Mouse (Mus musculus) heart, embryonic 15.5 days (tissue): ENCODE results near the gene Cntfr. TPM values are rescaled to one million over a fixed set of nuclear protein-coding genes. Genes with fewer than 3 reads are reported as not detected.

Source experiments
- ATAC-seq: fragments of 200-750 bp; cut with Nextera tagmentation; replicated peaks from 2 replicates; pipeline ENCODE4 v1.8.0; 2017; ENCODE audit warnings: low read depth, moderate TSS enrichment; ENCODE audit not compliant: insufficient number of reproducible peaks, insufficient read depth, low FRiP score
- H3K27ac ChIP-seq: fragments of 300-500 bp; sonication (generic); 2 replicates; pipeline ENCODE4 v1.5.1; 2015; ENCODE audit warnings: mild to moderate bottlenecking, inconsistent platforms
- H3K27me3 ChIP-seq: fragments of 300-500 bp; sonication (generic); 2 replicates; pipeline ENCODE4 v1.6.1; 2015; ENCODE audit warnings: inconsistent platforms
- H3K36me3 ChIP-seq: fragments of 300-500 bp; sonication (generic); 2 replicates; pipeline ENCODE4 v1.6.1; 2015; ENCODE audit warnings: mild to moderate bottlenecking, inconsistent platforms
- H3K4me1 ChIP-seq: fragments of 300-500 bp; sonication (generic); replicated peaks from 2 replicates; pipeline ENCODE4 v1.6.1; 2015; ENCODE audit warnings: inconsistent platforms
- H3K4me2 ChIP-seq: fragments of 300-500 bp; sonication (generic); 2 replicates; pipeline ENCODE4 v1.6.1; 2015; ENCODE audit warnings: inconsistent platforms, mild to moderate bottlenecking, moderate library complexity
- H3K4me3 ChIP-seq: fragments of 300-500 bp; sonication (generic); 2 replicates; pipeline ENCODE4 v1.5.1; 2015; ENCODE audit warnings: mild to moderate bottlenecking, inconsistent platforms
- H3K9ac ChIP-seq: fragments of 300-500 bp; sonication (generic); 2 replicates; pipeline ENCODE4 v1.6.1; 2015; ENCODE audit warnings: mild to moderate bottlenecking, inconsistent platforms
- H3K9me3 ChIP-seq: fragments of 300-500 bp; sonication (generic); replicated peaks from 2 replicates; pipeline ENCODE4 v1.6.1; 2016; ENCODE audit warnings: inconsistent platforms
- WGBS: fragments of 180-500 bp; shearing (Covaris S2); methylation state at CpG from one replicate; pipeline ENCODE4 v1.1.7; 2015; ENCODE audit warnings: mixed read lengths; 5-methylcytosine and 5-hydroxymethylcytosine counted together
- polyA plus RNA-seq: library from polyadenylated mRNA; unstranded; fragments of >200 nt; fragmentation: Nextera tagmentation; extraction: Ambion mirVana; gene quantifications from 2 replicates; pipeline ENCODE4 v1.2.1, GENCODE M21; 2015

Cntfr gene
- polyA plus RNA-seq, 1 experiment from 2014 or later, result 2.0 TPM

GRCm38 (mm10) chr4:41676248-41677005 lies 20.5 kb downstream of the Cntfr start:
- Histone ChIP-seq H3K9me3 (no peaks in the 10 kb centered on the region), H3K36me3 (no peaks in the 10 kb centered on the region), H3K4me1 (peaks cover 67% of the 10 kb centered on the region), H3K4me2 (no peak overlapping the region), H3K27me3 (peaks cover 29% of the 10 kb centered on the region), H3K9ac (no peak overlapping the region), H3K27ac (peak overlapping the region; percentile 31; the same call in 1 of the 2 replicates), H3K4me3 (no peak overlapping the region)
- ATAC-seq, result no peak
- 37% methylated on average over 17 of the region's 17 CpGs for WGBS

DNA sequence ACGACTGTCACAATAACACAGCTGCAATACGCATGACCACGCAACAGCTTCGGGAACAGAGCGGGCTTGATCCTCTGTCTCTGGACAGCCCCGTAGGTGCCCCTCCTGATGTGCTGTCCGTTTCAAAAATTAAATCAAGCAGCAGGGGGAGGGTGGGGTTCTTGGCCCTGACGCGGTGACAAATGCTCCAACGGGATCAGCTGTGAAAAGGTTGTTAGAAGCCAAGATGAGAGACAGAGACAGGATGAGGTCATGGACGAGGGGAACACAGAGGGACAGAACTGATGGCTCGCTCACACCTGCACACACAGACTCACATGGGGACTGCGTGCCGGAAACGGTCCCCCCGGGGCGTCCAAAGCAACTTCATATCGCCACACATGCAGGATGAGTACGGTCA lies 23.7 kb downstream of the Cntfr start:
- 60% methylated on average over 19 of the region's 19 CpGs for WGBS

DNA sequence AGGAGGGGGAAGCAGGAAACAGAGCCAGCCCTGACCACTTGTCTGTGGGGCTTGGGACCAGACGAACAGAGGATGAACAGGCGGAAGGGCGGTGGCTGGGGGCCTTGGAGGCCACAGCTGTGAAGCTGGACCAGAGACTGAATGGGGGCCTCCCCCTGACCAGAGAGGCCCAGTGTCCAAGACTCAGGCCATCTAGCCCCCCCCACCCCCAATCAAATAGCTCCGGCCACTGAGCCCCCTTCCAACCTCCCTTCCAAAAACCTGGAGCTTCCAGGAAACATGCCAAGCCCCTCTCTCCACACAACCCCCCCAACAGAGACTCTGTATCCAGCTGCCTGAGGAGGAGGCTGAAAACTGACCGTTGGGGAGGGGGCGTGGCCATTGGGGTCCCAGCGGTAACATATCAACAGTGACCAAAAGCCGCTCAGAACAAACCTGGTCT lies 24.3 kb downstream of the Cntfr start:
- Histone ChIP-seq H3K9me3 (no peaks in the 10 kb centered on the region), H3K4me2 (0 out of 2 replicates have a peak overlapping the region, but pooled peaks have one; percentile 12), H3K27me3 (peaks cover 28% of the 10 kb centered on the region), H3K4me3 (no peak overlapping the region), H3K4me1 (peaks cover 35% of the 10 kb centered on the region), H3K27ac (no peak overlapping the region), H3K9ac (no peak overlapping the region), H3K36me3 (no peaks in the 10 kb centered on the region)
- no peak for ATAC-seq
- 33% methylated on average over 8 of the region's 8 CpGs for WGBS

More for the DNA sequence above, 23.7 kb downstream of the Cntfr start:
- Histone ChIP-seq H3K9me3 (no peaks in the 10 kb centered on the region), H3K9ac (no peak overlapping the region), H3K27ac (no peak overlapping the region), H3K4me1 (peaks cover 41% of the 10 kb centered on the region), H3K4me3 (no peak overlapping the region), H3K4me2 (no peak overlapping the region), H3K27me3 (peaks cover 30% of the 10 kb centered on the region), H3K36me3 (no peaks in the 10 kb centered on the region)
- no peak for ATAC-seq

DNA sequence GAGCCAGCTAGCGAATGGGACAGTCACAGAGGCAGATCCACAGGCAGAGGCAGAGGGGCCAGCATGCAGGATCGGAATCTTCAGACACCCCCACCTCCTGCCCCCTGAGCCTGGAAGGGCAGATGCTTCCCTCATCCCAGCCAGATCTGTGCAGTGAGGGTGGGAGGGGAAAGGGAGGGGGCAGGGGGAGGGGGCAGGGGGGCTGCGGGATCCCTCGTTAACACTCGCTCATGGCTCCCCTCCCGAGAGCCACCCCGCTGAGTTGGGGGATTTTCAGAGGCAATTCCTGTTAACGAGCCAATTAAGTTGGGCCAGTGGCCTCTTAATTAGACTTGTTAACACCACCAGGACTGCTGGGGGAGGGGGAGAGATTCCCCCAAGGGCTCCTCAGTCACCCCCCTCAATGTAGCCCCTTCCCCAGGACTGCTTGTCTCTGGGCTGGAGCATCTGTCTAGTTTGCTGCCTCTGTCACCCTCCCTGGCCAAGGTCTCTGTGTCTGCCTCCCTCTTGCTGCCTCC lies 24.9 kb downstream of the Cntfr start:
- no peak for ATAC-seq
- WGBS, result 24% methylated on average over 8 of the region's 8 CpGs
- Histone ChIP-seq H3K36me3 (no peaks in the 10 kb centered on the region), H3K4me1 (peaks cover 30% of the 10 kb centered on the region), H3K4me2 (no peak overlapping the region), H3K9ac (no peak overlapping the region), H3K27ac (no peak overlapping the region), H3K4me3 (no peak overlapping the region), H3K9me3 (no peaks in the 10 kb centered on the region), H3K27me3 (peaks cover 25% of the 10 kb centered on the region)

- Histone ChIP-seq H3K9ac (no peak overlapping the region), H3K36me3 (no peaks in the 10 kb centered on the region), H3K27ac (no peak overlapping the region), H3K4me1 (peaks cover 25% of the 10 kb centered on the region), H3K4me3 (no peak overlapping the region), H3K4me2 (no peak overlapping the region), H3K9me3 (no peaks in the 10 kb centered on the region), H3K27me3 (peaks cover 25% of the 10 kb centered on the region)
- WGBS, result 35% methylated on average over 5 of the region's 5 CpGs
- ATAC-seq, result no peak
Measured at GRCm38 (mm10) chr4:41671500-41671899, 25.4 kb downstream of the Cntfr start.

DNA sequence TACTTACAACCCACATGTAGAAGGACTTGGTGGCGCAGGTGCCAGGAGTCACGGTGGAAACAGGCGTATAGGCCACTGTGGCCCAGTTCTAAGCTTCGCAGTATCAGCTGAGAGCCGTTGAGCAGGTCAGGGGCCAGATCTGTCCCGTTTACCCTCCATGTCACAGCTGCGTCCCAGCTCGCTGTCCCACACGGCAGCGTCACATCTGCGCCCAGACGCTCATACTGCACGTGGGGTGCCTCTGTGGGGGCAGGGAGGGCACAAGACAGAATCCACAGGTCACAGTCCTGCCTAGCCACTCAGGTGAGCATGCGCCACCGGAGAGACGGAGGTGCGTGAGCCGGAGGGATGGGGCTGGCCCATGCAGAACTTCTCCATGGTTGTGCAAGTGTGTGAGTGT lies 26.1 kb downstream of the Cntfr start:
- Histone ChIP-seq H3K36me3 (no peaks in the 10 kb centered on the region), H3K4me3 (no peak overlapping the region), H3K4me1 (peaks cover 18% of the 10 kb centered on the region), H3K27me3 (peaks cover 27% of the 10 kb centered on the region), H3K9ac (0 out of 2 replicates have a peak overlapping the region, but pooled peaks have one; percentile 21), H3K27ac (no peak overlapping the region), H3K9me3 (no peaks in the 10 kb centered on the region), H3K4me2 (no peak overlapping the region)
- no peak for ATAC-seq
- WGBS, result 87% methylated on average over 18 of the region's 18 CpGs

DNA sequence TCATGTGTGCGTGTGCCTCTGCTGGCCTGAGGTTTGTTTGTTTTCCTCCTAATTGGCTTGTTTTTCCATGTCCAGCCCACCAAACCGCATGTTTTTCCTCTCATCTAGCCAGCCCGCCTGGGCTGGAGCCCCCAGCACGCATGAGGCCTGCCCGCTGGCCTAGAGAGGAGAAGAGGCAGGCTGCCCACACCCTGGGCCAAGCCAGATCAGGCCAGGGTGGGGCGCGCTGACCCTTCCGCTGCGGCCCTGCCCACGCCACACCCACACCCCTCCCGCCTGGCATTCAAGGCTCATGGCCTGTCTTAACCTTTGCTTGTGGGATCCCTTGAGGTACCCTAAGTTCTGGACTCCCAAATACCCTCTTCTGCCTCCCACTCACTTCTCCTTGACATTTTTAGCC lies 30.2 kb downstream of the Cntfr start:
- 77% methylated on average over 11 of the region's 11 CpGs for WGBS
- H3K4me2 ChIP-seq, result no peak overlapping the region
- H3K9me3 ChIP-seq, result no peaks in the 10 kb centered on the region
- peaks cover 41% of the 10 kb centered on the region for H3K27me3 ChIP-seq
- no peaks in the 10 kb centered on the region for H3K36me3 ChIP-seq
- peaks cover 23% of the 10 kb centered on the region for H3K4me1 ChIP-seq
- H3K4me3 ChIP-seq, result no peak overlapping the region
- H3K9ac ChIP-seq, result no peak overlapping the region
- no peak for ATAC-seq
- no peak overlapping the region for H3K27ac ChIP-seq

DNA sequence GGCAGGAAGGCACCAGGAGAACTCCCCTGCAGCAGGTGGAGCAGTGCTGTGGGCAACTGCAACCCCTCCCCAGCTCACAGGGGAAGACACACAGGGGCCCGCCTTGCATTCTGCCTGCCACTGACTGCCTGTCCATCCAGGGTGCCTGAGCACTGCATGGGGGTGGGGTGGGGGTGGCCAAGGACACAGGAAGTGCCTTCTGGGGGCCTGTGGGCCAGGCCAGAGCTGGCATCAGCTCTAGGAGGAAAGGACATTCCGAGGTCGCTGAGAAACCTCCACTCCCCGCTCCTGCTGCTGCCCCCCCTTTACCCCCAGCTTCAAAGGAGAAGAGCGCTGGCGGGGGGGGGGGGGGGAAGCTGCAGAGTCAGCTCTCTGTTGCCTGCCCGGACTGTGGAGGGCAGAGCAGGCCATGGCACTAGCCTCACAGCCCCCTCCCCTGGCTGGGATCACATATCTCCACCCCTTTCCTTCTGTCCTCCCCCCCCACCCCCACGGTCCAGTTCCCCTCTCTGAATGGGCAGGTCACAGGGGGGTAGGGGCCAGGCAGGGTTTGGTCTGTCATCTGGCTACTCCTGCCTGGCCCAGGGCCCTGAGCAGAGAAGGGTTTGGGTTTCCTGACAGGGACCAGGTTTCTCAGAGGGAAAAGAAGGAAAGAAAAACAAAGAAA lies 31.7 kb downstream of the Cntfr start:
- peaks cover 37% of the 10 kb centered on the region for H3K27me3 ChIP-seq

GRCm38 (mm10) chr4:41664533-41664932 lies 32.4 kb downstream of the Cntfr start:
- H3K36me3 ChIP-seq, result no peaks in the 10 kb centered on the region
- no peak overlapping the region for H3K27ac ChIP-seq
- H3K4me1 ChIP-seq, result peaks cover 30% of the 10 kb centered on the region
- no peak overlapping the region for H3K4me2 ChIP-seq
- no peak overlapping the region for H3K4me3 ChIP-seq
- no peaks in the 10 kb centered on the region for H3K9me3 ChIP-seq
- ATAC-seq, result no peak
- H3K9ac ChIP-seq, result no peak overlapping the region
- peaks cover 40% of the 10 kb centered on the region for H3K27me3 ChIP-seq
- WGBS, result 52% methylated on average over 7 of the region's 7 CpGs

More for the DNA sequence above, 31.7 kb downstream of the Cntfr start:
- Histone ChIP-seq H3K9me3 (no peaks in the 10 kb centered on the region), H3K4me2 (0 out of 2 replicates have a peak overlapping the region, but pooled peaks have one; percentile 6), H3K4me3 (no peak overlapping the region), H3K36me3 (no peaks in the 10 kb centered on the region), H3K27ac (no peak overlapping the region), H3K9ac (no peak overlapping the region; the same call in 1 of the 2 replicates), H3K4me1 (peaks cover 30% of the 10 kb centered on the region)
- 8% methylated on average over 5 of the region's 8 CpGs for WGBS
- ATAC-seq, result no peak; the same call in 1 of the 2 replicates

DNA sequence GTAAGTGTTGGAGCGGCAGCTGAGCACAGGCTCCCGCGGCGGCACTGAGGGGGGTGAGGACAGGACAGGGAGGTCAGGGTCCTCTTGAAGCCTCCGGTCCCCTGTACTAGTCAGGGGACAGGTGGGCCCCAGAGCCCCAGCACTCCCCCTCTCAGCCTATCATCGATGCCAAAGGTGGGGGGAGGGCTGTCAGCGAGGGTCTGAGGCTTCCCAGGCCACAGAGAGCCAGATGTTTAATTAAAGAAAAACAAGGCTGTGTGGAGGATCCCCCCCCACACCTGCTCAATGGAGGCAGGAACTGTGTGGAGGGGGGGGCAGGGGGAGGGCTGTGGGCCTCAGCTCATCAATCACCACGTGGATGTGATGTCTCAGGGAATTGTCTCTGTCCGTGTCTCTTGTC lies 33.3 kb downstream of the Cntfr start:
- no peak overlapping the region for H3K9ac ChIP-seq
- WGBS, result 29% methylated on average over 9 of the region's 9 CpGs
- H3K4me3 ChIP-seq, result no peak overlapping the region
- peaks cover 35% of the 10 kb centered on the region for H3K4me1 ChIP-seq
- peaks cover 48% of the 10 kb centered on the region for H3K27me3 ChIP-seq
- no peak for ATAC-seq
- H3K9me3 ChIP-seq, result no peaks in the 10 kb centered on the region
- H3K27ac ChIP-seq, result no peak overlapping the region
- H3K36me3 ChIP-seq, result no peaks in the 10 kb centered on the region
- H3K4me2 ChIP-seq, result no peak overlapping the region

DNA sequence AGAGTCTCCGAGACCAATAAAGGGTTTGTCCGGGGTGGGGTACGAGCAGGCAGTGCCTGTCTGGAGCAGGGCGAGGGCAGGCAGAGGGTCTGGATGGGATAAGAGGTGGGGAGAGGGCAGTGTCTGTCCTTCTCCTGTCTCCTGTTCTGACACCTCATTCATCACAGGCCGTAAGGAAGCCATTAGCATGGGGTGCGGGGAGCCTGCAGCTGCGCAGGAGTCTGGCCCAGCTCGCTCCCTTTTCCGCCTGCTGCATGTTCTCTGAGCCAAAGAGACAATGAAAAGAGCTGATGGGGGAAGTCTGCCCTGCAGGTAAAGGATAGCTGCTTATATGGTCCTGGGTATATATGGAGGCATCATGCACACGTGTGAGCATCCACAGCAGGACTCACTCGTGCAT lies 34.2 kb downstream of the Cntfr start:
- H3K4me2 ChIP-seq, result no peak overlapping the region
- no peak overlapping the region for H3K9ac ChIP-seq
- H3K36me3 ChIP-seq, result no peaks in the 10 kb centered on the region
- no peaks in the 10 kb centered on the region for H3K9me3 ChIP-seq
- WGBS, result 66% methylated on average over 11 of the region's 11 CpGs
- no peak overlapping the region for H3K4me3 ChIP-seq
- no peak overlapping the region for H3K27ac ChIP-seq
- H3K4me1 ChIP-seq, result peaks cover 36% of the 10 kb centered on the region
- H3K27me3 ChIP-seq, result peaks cover 55% of the 10 kb centered on the region
- ATAC-seq, result no peak
